Mouse (Mus musculus): ENCODE data around the gene Sfxn2.

Gene Sfxn2

GRCm38 (mm10) chr19:46598720-46599252 lies 25.6 kb downstream of the Sfxn2 start, which contains the start of gene Wbp1l:
Gene Wbp1l, plus strand, starts transcription at chr19:46599084.
- peak; percentile 96 for DNase-seq (ENCODE audit: extremely low spot score, low read depth, low spot score)

GRCm38 (mm10) chr19:46599375-46600256 lies 26.5 kb downstream of the Sfxn2 start:
- DNase-seq (ENCODE audit: extremely low spot score, low read depth, low spot score), result no peak

- DNase-seq (ENCODE audit: extremely low spot score, low read depth, low spot score), result no peak
These were observed 27.2 kb downstream of the Sfxn2 start for GRCm38 (mm10) chr19:46600371-46600770.

- DNase-seq (ENCODE audit: extremely low spot score, low read depth, low spot score), result no peak
These were observed 28.3 kb downstream of the Sfxn2 start for GRCm38 (mm10) chr19:46601491-46601890.

- DNase-seq (ENCODE audit: extremely low spot score, low read depth, low spot score), result no peak
These were observed 29.2 kb downstream of the Sfxn2 start for GRCm38 (mm10) chr19:46602406-46602805.

- no peak for DNase-seq (ENCODE audit: extremely low spot score, low read depth, low spot score)
These were observed 33.6 kb downstream of the Sfxn2 start for GRCm38 (mm10) chr19:46606718-46607117.

- DNase-seq (ENCODE audit: extremely low spot score, low read depth, low spot score), result no peak
These were observed 34.3 kb downstream of the Sfxn2 start for GRCm38 (mm10) chr19:46607424-46607823.

- no peak for DNase-seq (ENCODE audit: extremely low spot score, low read depth, low spot score)
These were observed 35.0 kb downstream of the Sfxn2 start for GRCm38 (mm10) chr19:46608158-46608557.

- DNase-seq (ENCODE audit: extremely low spot score, low read depth, low spot score), result no peak
These were observed 43.2 kb downstream of the Sfxn2 start for GRCm38 (mm10) chr19:46616378-46616777.

- DNase-seq (ENCODE audit: extremely low spot score, low read depth, low spot score), result no peak
These were observed 44.2 kb downstream of the Sfxn2 start for GRCm38 (mm10) chr19:46617361-46617760.

GRCm38 (mm10) chr19:46618322-46618721 lies 45.2 kb downstream of the Sfxn2 start:
- no peak for DNase-seq (ENCODE audit: extremely low spot score, low read depth, low spot score)

- DNase-seq (ENCODE audit: extremely low spot score, low read depth, low spot score), result no peak
These were observed 45.8 kb downstream of the Sfxn2 start for GRCm38 (mm10) chr19:46619001-46619400.

GRCm38 (mm10) chr19:46619518-46619917 lies 46.4 kb downstream of the Sfxn2 start:
- no peak for DNase-seq (ENCODE audit: extremely low spot score, low read depth, low spot score)

GRCm38 (mm10) chr19:46620016-46620808 lies 47.0 kb downstream of the Sfxn2 start:
- no peak for DNase-seq (ENCODE audit: extremely low spot score, low read depth, low spot score)

- no peak for DNase-seq (ENCODE audit: extremely low spot score, low read depth, low spot score)
These were observed 48.3 kb downstream of the Sfxn2 start for GRCm38 (mm10) chr19:46621236-46622183.

GRCm38 (mm10) chr19:46622659-46623193 lies 49.6 kb downstream of the Sfxn2 start:
- no peak for DNase-seq (ENCODE audit: extremely low spot score, low read depth, low spot score)

GRCm38 (mm10) chr19:46623194-46623667 lies 50.1 kb downstream of the Sfxn2 start:
- DNase-seq (ENCODE audit: extremely low spot score, low read depth, low spot score), result no peak

- DNase-seq (ENCODE audit: extremely low spot score, low read depth, low spot score), result no peak
These were observed 50.9 kb downstream of the Sfxn2 start for GRCm38 (mm10) chr19:46623790-46624772.

GRCm38 (mm10) chr19:46625015-46625414 lies 51.9 kb downstream of the Sfxn2 start:
- no peak for DNase-seq (ENCODE audit: extremely low spot score, low read depth, low spot score)
